Mouse (Mus musculus) liver, embryonic 12.5 days (tissue): ENCODE data around the gene Igsf9. TPM values are rescaled to one million over a fixed set of nuclear protein-coding genes. Genes with fewer than 3 reads are reported as not detected.
A peak's percentile ranks its signal among the peaks of the same experiment; 100 is the strongest.

ENCODE experiments used
- ATAC-seq: fragments of 200-750 bp; cut with Nextera tagmentation; 2 replicates; pipeline ENCODE4 v1.8.0; 2017; ENCODE audit warnings: moderate number of reproducible peaks, mild to moderate bottlenecking, moderate library complexity
- H3K27ac ChIP-seq: fragments of 300-500 bp; sonication (generic); 2 replicates; pipeline ENCODE4 v1.5.1; 2016; ENCODE audit warnings: mild to moderate bottlenecking
- H3K27me3 ChIP-seq: fragments of 300-500 bp; sonication (generic); replicated peaks from 2 replicates; pipeline ENCODE4 v1.6.1; 2016; ENCODE audit warnings: mild to moderate bottlenecking, moderate library complexity
- H3K36me3 ChIP-seq: fragments of 300-500 bp; sonication (generic); 2 replicates; pipeline ENCODE4 v1.6.1; 2016; ENCODE audit warnings: mild to moderate bottlenecking, moderate library complexity
- H3K4me1 ChIP-seq: fragments of 300-500 bp; sonication (generic); 2 replicates; pipeline ENCODE4 v1.6.1; 2016
- H3K4me2 ChIP-seq: fragments of 300-500 bp; sonication (generic); 2 replicates; pipeline ENCODE4 v1.6.1; 2016; ENCODE audit warnings: mild to moderate bottlenecking, moderate library complexity
- H3K4me3 ChIP-seq: fragments of 300-500 bp; sonication (generic); 2 replicates; pipeline ENCODE4 v1.5.1; 2016; ENCODE audit warnings: mild to moderate bottlenecking, moderate library complexity
- H3K9ac ChIP-seq: fragments of 300-500 bp; sonication (generic); 2 replicates; pipeline ENCODE4 v1.6.1; 2016; ENCODE audit warnings: mild to moderate bottlenecking, moderate library complexity
- H3K9me3 ChIP-seq: fragments of 300-500 bp; sonication (generic); replicated peaks from 2 replicates; pipeline ENCODE4 v1.6.1; 2016; ENCODE audit warnings: mild to moderate bottlenecking, moderate library complexity
- WGBS: fragments of 180-500 bp; shearing (Covaris S2); methylation state at CpG from one replicate; pipeline ENCODE4 v1.1.7; 2016; ENCODE audit not compliant: insufficient replicate concordance; 5-methylcytosine and 5-hydroxymethylcytosine counted together
- polyA plus RNA-seq: library from polyadenylated mRNA; unstranded; fragments of >200 nt; fragmentation: Nextera tagmentation; extraction: Ambion mirVana; gene quantifications from 2 replicates; pipeline ENCODE4 v1.2.1, GENCODE M21; 2016

Igsf9 gene
- polyA plus RNA-seq, 1 experiment from 2014 or later = 3.9 TPM

GRCm38 (mm10) chr1:172486236-172486635, 4.6 kb downstream of the Igsf9 start:
- no peaks in the 10 kb centered on the region for H3K36me3 ChIP-seq
- H3K27ac ChIP-seq = no peak overlapping the region
- H3K4me1 ChIP-seq = peaks cover 20% of the 10 kb centered on the region
- H3K9me3 ChIP-seq = no peaks in the 10 kb centered on the region
- no peak for ATAC-seq
- 64% methylated on average over 4 of the region's 4 CpGs for WGBS
- H3K27me3 ChIP-seq = peaks cover 70% of the 10 kb centered on the region
- H3K4me2 ChIP-seq = no peak overlapping the region
- no peak overlapping the region for H3K4me3 ChIP-seq
- H3K9ac ChIP-seq = no peak overlapping the region

- no peak overlapping the region for H3K27ac ChIP-seq
- no peak for ATAC-seq
- no peaks in the 10 kb centered on the region for H3K36me3 ChIP-seq
- H3K4me1 ChIP-seq = peaks cover 16% of the 10 kb centered on the region
- no peak overlapping the region for H3K4me3 ChIP-seq
- no peak overlapping the region for H3K4me2 ChIP-seq
- H3K9ac ChIP-seq = no peak overlapping the region
- 58% methylated on average over 5 of the region's 5 CpGs for WGBS
- H3K27me3 ChIP-seq = peaks cover 66% of the 10 kb centered on the region
- no peaks in the 10 kb centered on the region for H3K9me3 ChIP-seq
Measured at GRCm38 (mm10) chr1:172486651-172487050, 5.1 kb downstream of the Igsf9 start.

GRCm38 (mm10) chr1:172487859-172488258, 6.3 kb downstream of the Igsf9 start:
- Histone ChIP-seq H3K4me2 (no peak overlapping the region), H3K9me3 (no peaks in the 10 kb centered on the region), H3K27ac (no peak overlapping the region), H3K36me3 (no peaks in the 10 kb centered on the region), H3K27me3 (peaks cover 54% of the 10 kb centered on the region), H3K4me3 (no peak overlapping the region), H3K9ac (no peak overlapping the region), H3K4me1 (peaks cover 8% of the 10 kb centered on the region; the same call in 1 of the 2 replicates)
- ATAC-seq = no peak
- 46% methylated on average over 4 of the region's 4 CpGs for WGBS

- 58% methylated on average over 7 of the region's 7 CpGs for WGBS
- Histone ChIP-seq H3K4me1 (peaks cover 3% of the 10 kb centered on the region; the same call in 1 of the 2 replicates), H3K36me3 (no peaks in the 10 kb centered on the region), H3K9ac (no peak overlapping the region), H3K9me3 (no peaks in the 10 kb centered on the region), H3K27ac (no peak overlapping the region), H3K4me3 (no peak overlapping the region), H3K27me3 (peaks cover 45% of the 10 kb centered on the region), H3K4me2 (no peak overlapping the region)
- ATAC-seq = no peak
Measured at GRCm38 (mm10) chr1:172488831-172489230, 7.2 kb downstream of the Igsf9 start.

GRCm38 (mm10) chr1:172489585-172490250, 8.1 kb downstream of the Igsf9 start:
- ATAC-seq = peak; percentile 16; the same call in 1 of the 2 replicates
- H3K27me3 ChIP-seq = peaks cover 44% of the 10 kb centered on the region
- peak overlapping the region; percentile 50 for H3K4me2 ChIP-seq
- H3K4me3 ChIP-seq = no peak overlapping the region
- peaks cover 2% of the 10 kb centered on the region; the same call in 1 of the 2 replicates for H3K4me1 ChIP-seq
- no peak overlapping the region for H3K9ac ChIP-seq
- no peaks in the 10 kb centered on the region for H3K9me3 ChIP-seq
- 46% methylated on average over 12 of the region's 12 CpGs for WGBS
- H3K27ac ChIP-seq = no peak overlapping the region
- no peaks in the 10 kb centered on the region for H3K36me3 ChIP-seq

GRCm38 (mm10) chr1:172490261-172490661, 8.7 kb downstream of the Igsf9 start:
- 0 out of 2 replicates have a peak overlapping the region, but pooled peaks have one; percentile 12 for H3K4me3 ChIP-seq
- ATAC-seq = 0 out of 2 replicates have a peak, but pooled peaks have one; percentile 9
- peaks cover 2% of the 10 kb centered on the region; the same call in 1 of the 2 replicates for H3K4me1 ChIP-seq
- no peaks in the 10 kb centered on the region for H3K9me3 ChIP-seq
- H3K27me3 ChIP-seq = peaks cover 42% of the 10 kb centered on the region
- 8% methylated on average over 10 of the region's 10 CpGs for WGBS
- no peak overlapping the region for H3K9ac ChIP-seq
- no peaks in the 10 kb centered on the region for H3K36me3 ChIP-seq
- H3K4me2 ChIP-seq = peak overlapping the region; percentile 50
- H3K27ac ChIP-seq = no peak overlapping the region

GRCm38 (mm10) chr1:172492047-172492446, 10.5 kb downstream of the Igsf9 start:
- H3K36me3 ChIP-seq = no peaks in the 10 kb centered on the region
- peaks cover 37% of the 10 kb centered on the region for H3K27me3 ChIP-seq
- WGBS = 78% methylated on average over 8 of the region's 8 CpGs
- ATAC-seq = no peak
- peaks cover 2% of the 10 kb centered on the region; the same call in 1 of the 2 replicates for H3K4me1 ChIP-seq
- H3K9ac ChIP-seq = no peak overlapping the region
- H3K4me2 ChIP-seq = no peak overlapping the region
- no peak overlapping the region for H3K4me3 ChIP-seq
- no peak overlapping the region for H3K27ac ChIP-seq
- H3K9me3 ChIP-seq = no peaks in the 10 kb centered on the region

GRCm38 (mm10) chr1:172493516-172493915, 11.9 kb downstream of the Igsf9 start:
- ATAC-seq = no peak
- H3K9ac ChIP-seq = no peak overlapping the region
- H3K36me3 ChIP-seq = no peaks in the 10 kb centered on the region
- H3K4me1 ChIP-seq = peaks cover 6% of the 10 kb centered on the region; the same call in 1 of the 2 replicates
- no peak overlapping the region for H3K27ac ChIP-seq
- H3K4me2 ChIP-seq = no peak overlapping the region
- H3K27me3 ChIP-seq = peaks cover 43% of the 10 kb centered on the region
- no peak overlapping the region for H3K4me3 ChIP-seq
- no peaks in the 10 kb centered on the region for H3K9me3 ChIP-seq
- 47% methylated on average over 6 of the region's 6 CpGs for WGBS

GRCm38 (mm10) chr1:172496030-172496429, 14.4 kb downstream of the Igsf9 start:
- Histone ChIP-seq H3K36me3 (no peaks in the 10 kb centered on the region), H3K27ac (no peak overlapping the region), H3K27me3 (peaks cover 45% of the 10 kb centered on the region), H3K4me3 (no peak overlapping the region), H3K9me3 (no peaks in the 10 kb centered on the region), H3K9ac (no peak overlapping the region), H3K4me2 (no peak overlapping the region), H3K4me1 (peaks cover 24% of the 10 kb centered on the region)
- 69% methylated on average over 17 of the region's 17 CpGs for WGBS
- ATAC-seq = no peak

GRCm38 (mm10) chr1:172497428-172497827, 15.8 kb downstream of the Igsf9 start:
- H3K4me3 ChIP-seq = no peak overlapping the region
- no peak for ATAC-seq
- no peak overlapping the region for H3K27ac ChIP-seq
- no peak overlapping the region for H3K4me2 ChIP-seq
- H3K9me3 ChIP-seq = no peaks in the 10 kb centered on the region
- H3K9ac ChIP-seq = no peak overlapping the region
- peaks cover 47% of the 10 kb centered on the region for H3K27me3 ChIP-seq
- 36% methylated on average over 10 of the region's 10 CpGs for WGBS
- no peaks in the 10 kb centered on the region for H3K36me3 ChIP-seq
- peaks cover 38% of the 10 kb centered on the region for H3K4me1 ChIP-seq

- H3K9me3 ChIP-seq = no peaks in the 10 kb centered on the region
- peak; percentile 51 for ATAC-seq
- H3K9ac ChIP-seq = peak within 1 kb of the TSS; percentile 71
- 3% methylated on average over 30 of the region's 30 CpGs for WGBS
- H3K4me3 ChIP-seq = peak within 1 kb of the TSS; percentile 65
- peaks cover 39% of the 10 kb centered on the region for H3K27me3 ChIP-seq
- peaks cover 62% of the 10 kb centered on the region for H3K4me1 ChIP-seq
- peak within 1 kb of the TSS; percentile 77 for H3K4me2 ChIP-seq
- peaks cover 3% of the 10 kb centered on the region for H3K36me3 ChIP-seq
- peak within 1 kb of the TSS; percentile 78 for H3K27ac ChIP-seq
Measured at GRCm38 (mm10) chr1:172499765-172500441, 18.3 kb downstream of the Igsf9 start, which contains the start of gene Tagln2. TSS of gene Tagln2 (plus strand) at chr1:172500047.
